Mouse (Mus musculus): ENCODE data around the gene Ahctf1. TPM values are rescaled to one million over a fixed set of nuclear protein-coding genes. Genes with fewer than 3 reads are reported as not detected.

Ahctf1 gene
- polyA plus RNA-seq, 1 experiment from 2014 or later: 15.1 TPM

DNA sequence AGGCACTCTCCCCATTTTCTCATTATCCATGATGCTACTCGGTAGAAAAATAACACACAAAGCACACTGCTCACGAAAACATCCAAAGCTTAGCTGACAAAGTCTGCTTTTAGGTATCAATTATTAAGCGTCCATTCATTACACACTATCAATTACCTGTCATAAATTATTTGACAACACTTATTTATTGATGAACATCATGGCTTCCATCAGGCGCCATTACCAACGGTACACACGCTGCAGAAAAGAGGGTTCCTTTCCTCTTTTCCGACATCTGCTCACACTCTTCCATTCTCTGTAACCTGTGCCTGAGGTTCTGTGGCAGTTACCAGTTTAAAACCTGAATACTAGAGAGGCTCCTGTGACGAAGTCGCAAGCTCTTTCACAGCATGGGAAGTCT is 58.3 kb downstream of the Ahctf1 start, which contains the start of gene Kif28:
TSS of gene Kif28 (minus strand) at position 101 of the 400 bp plus-strand sequence.
- 94% methylated on average over 9 of the region's 9 CpGs for WGBS
- TF ChIP-seq CTCF (IDR thresholded peaks at IDR 0.05; ENCODE audit: low read depth): no peak
- ATAC-seq (replicated peaks; ENCODE audit: low FRiP score, low read depth) (no peak), DNase-seq (ENCODE audit: low spot score) (no peak)
- H3K36me3 ChIP-seq (ENCODE audit: insufficient read depth, low read length): peaks cover 36% of the 10 kb centered on the region
- no peak within 1 kb of the TSS for H3K4me3 ChIP-seq (replicated peaks; ENCODE audit: low read depth, low read length)
- no peaks in the 10 kb centered on the region for H3K9me3 ChIP-seq (replicated peaks; ENCODE audit: low read length)
- H3K27ac ChIP-seq: no peak within 1 kb of the TSS
- H3K9ac ChIP-seq (ENCODE audit: low read depth, low read length): no peak within 1 kb of the TSS
- H3K4me1 ChIP-seq (replicated peaks; ENCODE audit: insufficient read depth, low read length): no peaks in the 10 kb centered on the region
- no peak within 1 kb of the TSS for H3K4me2 ChIP-seq (ENCODE audit: low read length)
- no peaks in the 10 kb centered on the region for H3K27me3 ChIP-seq (ENCODE audit: insufficient read depth, low read length)

DNA sequence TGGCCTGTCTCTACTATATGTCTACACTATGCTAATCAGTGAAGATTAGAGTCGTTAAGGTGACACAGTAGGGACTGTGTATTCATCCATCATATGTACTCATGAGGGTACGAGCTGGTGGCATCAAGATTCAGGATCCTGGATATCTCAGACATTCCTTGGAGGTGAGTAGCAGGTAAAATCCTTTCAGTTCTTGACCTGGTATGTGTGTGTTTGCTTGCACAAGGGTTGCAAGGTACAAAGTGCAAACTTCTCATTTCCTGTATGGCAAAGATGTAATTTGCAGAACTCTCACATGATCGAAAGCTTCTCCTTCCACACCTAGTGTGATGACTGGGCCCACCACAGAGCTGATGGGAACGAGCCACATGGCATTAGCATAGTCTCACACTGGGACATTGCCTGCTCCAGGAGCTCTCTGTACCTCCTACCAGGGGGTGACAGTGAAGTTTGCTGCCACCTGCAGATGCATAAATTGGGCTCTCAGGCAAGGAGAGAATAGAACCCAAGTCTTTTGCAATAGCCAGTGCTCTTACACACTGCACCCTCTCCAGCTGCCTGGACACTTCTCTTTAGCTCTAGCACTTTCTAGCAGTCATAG is 59.8 kb downstream of the Ahctf1 start:
- H3K36me3 ChIP-seq (ENCODE audit: insufficient read depth, low read length): peaks cover 33% of the 10 kb centered on the region

DNA sequence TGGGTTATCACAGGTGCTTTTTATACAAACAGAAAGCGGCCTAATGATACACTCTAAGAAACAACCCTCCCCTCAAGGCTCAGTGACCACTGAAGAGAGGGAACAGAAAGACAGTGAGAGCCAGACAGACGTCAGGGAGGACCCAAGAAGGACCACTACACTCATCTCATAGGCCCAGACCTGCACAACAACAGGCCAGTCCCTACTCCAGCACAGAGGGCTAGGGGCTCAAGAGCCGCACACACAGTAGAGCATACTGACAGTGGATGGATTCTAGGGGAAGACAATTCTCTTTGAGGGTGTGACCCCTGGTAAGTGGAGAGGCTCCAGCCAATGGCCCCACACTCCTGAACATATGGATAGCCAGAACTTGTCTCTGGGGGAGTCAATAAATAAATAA is 67.0 kb downstream of the Ahctf1 start:
- ATAC-seq (replicated peaks; ENCODE audit: low FRiP score, low read depth): no peak
- H3K27me3 ChIP-seq (ENCODE audit: insufficient read depth, low read length): no peaks in the 10 kb centered on the region
- H3K4me3 ChIP-seq (replicated peaks; ENCODE audit: low read depth, low read length): no peak overlapping the region
- no peaks in the 10 kb centered on the region for H3K4me1 ChIP-seq (replicated peaks; ENCODE audit: insufficient read depth, low read length)
- no peak overlapping the region for H3K4me2 ChIP-seq (ENCODE audit: low read length)
- TF ChIP-seq CTCF (IDR thresholded peaks at IDR 0.05; ENCODE audit: low read depth): no peak
- no peak overlapping the region for H3K9ac ChIP-seq (ENCODE audit: low read depth, low read length)
- H3K27ac ChIP-seq: no peak overlapping the region
- H3K36me3 ChIP-seq (ENCODE audit: insufficient read depth, low read length): no peaks in the 10 kb centered on the region
- 85% methylated on average over 3 of the region's 3 CpGs for WGBS
- no peaks in the 10 kb centered on the region for H3K9me3 ChIP-seq (replicated peaks; ENCODE audit: low read length)
- DNase-seq (ENCODE audit: low spot score): no peak

More for the DNA sequence above, 59.8 kb downstream of the Ahctf1 start:
- no peak overlapping the region for H3K9ac ChIP-seq (ENCODE audit: low read depth, low read length)
- TF ChIP-seq CTCF (IDR thresholded peaks at IDR 0.05; ENCODE audit: low read depth): no peak
- H3K9me3 ChIP-seq (replicated peaks; ENCODE audit: low read length): no peaks in the 10 kb centered on the region
- no peak for DNase-seq (ENCODE audit: low spot score)
- no peak overlapping the region for H3K27ac ChIP-seq
- no peak overlapping the region for H3K4me3 ChIP-seq (replicated peaks; ENCODE audit: low read depth, low read length)
- ATAC-seq (replicated peaks; ENCODE audit: low FRiP score, low read depth): no peak
- WGBS: 84% methylated on average over 4 of the region's 4 CpGs
- no peaks in the 10 kb centered on the region for H3K27me3 ChIP-seq (ENCODE audit: insufficient read depth, low read length)
- no peaks in the 10 kb centered on the region for H3K4me1 ChIP-seq (replicated peaks; ENCODE audit: insufficient read depth, low read length)
- no peak overlapping the region for H3K4me2 ChIP-seq (ENCODE audit: low read length)

DNA sequence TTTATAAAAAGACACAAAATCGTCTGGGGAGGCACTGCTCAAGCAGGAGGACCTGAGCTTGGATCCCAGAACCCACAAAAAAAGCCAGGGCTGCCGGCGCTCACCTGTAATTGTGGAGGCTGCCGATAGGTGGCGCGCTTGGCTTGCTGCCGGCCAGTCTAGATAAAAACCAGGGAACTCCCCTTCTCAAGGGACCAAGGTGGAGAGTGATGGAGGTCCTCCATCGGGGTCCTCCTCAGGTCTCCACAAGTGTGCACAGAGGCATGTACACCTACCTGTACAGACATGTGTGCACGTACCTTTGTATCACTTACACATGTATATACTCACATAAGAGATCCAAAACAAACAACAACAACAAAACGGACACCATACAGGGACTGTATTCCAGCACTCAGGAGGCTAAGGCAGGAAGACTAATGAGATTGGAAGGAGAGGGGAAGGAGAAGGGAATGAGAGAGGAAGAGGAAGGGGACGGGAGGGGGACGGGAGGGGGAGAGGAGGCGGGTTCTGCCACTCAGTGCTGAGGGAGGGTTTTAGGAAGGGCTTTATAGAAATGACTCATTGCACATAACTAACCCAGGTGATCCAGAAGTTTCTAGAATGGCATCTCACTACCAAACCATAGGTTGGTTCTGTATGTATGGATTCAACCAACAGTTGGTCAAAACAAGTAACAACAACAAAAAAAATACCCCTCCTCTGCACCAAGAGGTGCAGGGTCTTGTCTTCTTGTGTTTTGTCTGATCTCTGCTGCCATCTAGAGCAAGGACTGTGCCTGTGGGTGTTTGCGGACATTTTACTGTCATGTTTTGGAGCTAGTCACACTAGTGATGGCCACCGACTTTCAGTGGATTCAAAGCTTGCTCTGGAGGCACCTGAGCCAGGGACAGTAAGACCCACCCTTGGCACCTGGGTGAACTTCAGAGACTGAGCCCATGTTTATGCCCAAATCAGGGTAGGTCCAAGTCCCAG is 68.7 kb downstream of the Ahctf1 start:
- H3K27me3 ChIP-seq (ENCODE audit: insufficient read depth, low read length): no peaks in the 10 kb centered on the region
- H3K9ac ChIP-seq (ENCODE audit: low read depth, low read length): no peak overlapping the region
- no peaks in the 10 kb centered on the region for H3K9me3 ChIP-seq (replicated peaks; ENCODE audit: low read length)
- ATAC-seq (replicated peaks; ENCODE audit: low FRiP score, low read depth) (no peak), DNase-seq (ENCODE audit: low spot score) (peak; percentile 53)
- 0 out of 2 replicates have a peak overlapping the region, but pooled peaks have one; percentile 8 for H3K4me2 ChIP-seq (ENCODE audit: low read length)
- H3K36me3 ChIP-seq (ENCODE audit: insufficient read depth, low read length): no peaks in the 10 kb centered on the region
- 40% methylated on average over 15 of the region's 15 CpGs for WGBS
- H3K4me3 ChIP-seq (replicated peaks; ENCODE audit: low read depth, low read length): no peak overlapping the region
- peak; percentile 75 for TF ChIP-seq CTCF (IDR thresholded peaks at IDR 0.05; ENCODE audit: low read depth)
- H3K4me1 ChIP-seq (replicated peaks; ENCODE audit: insufficient read depth, low read length): no peaks in the 10 kb centered on the region
- H3K27ac ChIP-seq: no peak overlapping the region

DNA sequence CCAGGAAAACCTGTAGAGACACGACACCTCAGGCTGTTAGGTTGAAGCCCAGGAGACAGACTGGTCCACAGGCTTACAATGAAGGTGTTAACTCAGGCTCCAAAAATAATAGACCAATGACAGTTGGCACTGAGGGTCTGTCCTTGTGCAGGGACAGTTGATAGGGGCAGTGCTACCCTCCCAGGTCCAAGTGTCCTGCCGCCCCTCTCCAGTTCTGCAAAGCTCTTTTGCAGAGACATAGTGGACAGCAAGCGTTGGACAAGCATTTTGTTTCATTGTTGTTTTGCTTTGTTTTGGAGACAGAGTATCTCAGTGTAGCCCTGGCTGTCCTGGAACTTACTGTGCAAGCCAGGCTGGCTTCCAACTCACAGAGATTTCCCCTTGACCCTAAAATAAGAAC is 72.1 kb downstream of the Ahctf1 start:
- Histone ChIP-seq H3K27me3 (ENCODE audit: insufficient read depth, low read length) (no peaks in the 10 kb centered on the region), H3K4me1 (replicated peaks; ENCODE audit: insufficient read depth, low read length) (no peaks in the 10 kb centered on the region), H3K36me3 (ENCODE audit: insufficient read depth, low read length) (no peaks in the 10 kb centered on the region), H3K4me3 (replicated peaks; ENCODE audit: low read depth, low read length) (no peak overlapping the region), H3K9ac (ENCODE audit: low read depth, low read length) (no peak overlapping the region), H3K9me3 (replicated peaks; ENCODE audit: low read length) (no peaks in the 10 kb centered on the region), H3K4me2 (ENCODE audit: low read length) (no peak overlapping the region), H3K27ac (no peak overlapping the region)
- ATAC-seq (replicated peaks; ENCODE audit: low FRiP score, low read depth): no peak
- DNase-seq (ENCODE audit: low spot score): no peak
- WGBS: 76% methylated on average over 3 of the region's 3 CpGs
- TF ChIP-seq CTCF (IDR thresholded peaks at IDR 0.05; ENCODE audit: low read depth): no peak

DNA sequence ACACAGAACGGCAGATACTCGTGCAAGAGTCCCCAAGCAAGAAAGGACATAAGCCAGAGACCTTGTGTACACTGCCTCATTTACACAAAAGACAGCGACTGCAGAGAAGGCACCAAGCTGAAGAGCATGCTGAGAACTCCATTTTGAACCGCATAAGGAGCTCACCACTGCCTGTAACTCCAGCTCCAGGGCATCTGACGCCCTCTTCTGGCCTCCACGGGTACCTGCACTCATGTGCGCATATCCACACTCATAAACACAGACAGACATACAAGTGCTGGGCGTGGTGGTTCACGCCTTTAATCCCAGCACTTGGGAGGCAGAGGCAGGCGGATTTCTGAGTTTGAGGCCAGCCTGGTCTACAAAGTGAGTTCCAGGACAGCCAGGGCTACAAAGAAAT is 74.8 kb downstream of the Ahctf1 start:
- Histone ChIP-seq H3K4me2 (ENCODE audit: low read length) (no peak overlapping the region), H3K9me3 (replicated peaks; ENCODE audit: low read length) (no peaks in the 10 kb centered on the region), H3K27me3 (ENCODE audit: insufficient read depth, low read length) (no peaks in the 10 kb centered on the region), H3K4me3 (replicated peaks; ENCODE audit: low read depth, low read length) (no peak overlapping the region), H3K36me3 (ENCODE audit: insufficient read depth, low read length) (no peaks in the 10 kb centered on the region), H3K27ac (no peak overlapping the region), H3K9ac (ENCODE audit: low read depth, low read length) (no peak overlapping the region), H3K4me1 (replicated peaks; ENCODE audit: insufficient read depth, low read length) (no peaks in the 10 kb centered on the region)
- 0 out of 2 replicates have a peak, but pooled peaks have one; percentile 15 for TF ChIP-seq CTCF (IDR thresholded peaks at IDR 0.05; ENCODE audit: low read depth)
- ATAC-seq (replicated peaks; ENCODE audit: low FRiP score, low read depth) (no peak), DNase-seq (ENCODE audit: low spot score) (no peak)
- WGBS: 88% methylated on average over 10 of the region's 10 CpGs
